Mouse (Mus musculus) G1E (cell line): Measurements from ENCODE around the gene Olfr1012.

Experiments used
- CTCF ChIP-seq: IDR thresholded peaks from 2 replicates; pipeline ENCODE4 v1.5.1; 2012; ENCODE audit warnings: low read depth, low read length, inconsistent platforms, mixed read lengths
- GATA1 ChIP-seq: IDR thresholded peaks from 2 replicates; pipeline ENCODE4 v1.6.1; 2012; ENCODE audit warnings: borderline replicate concordance, low read length, inconsistent platforms, mixed read lengths
- TAL1 ChIP-seq: conservative IDR thresholded peaks from 2 replicates; pipeline ENCODE4 v1.6.1; 2012; ENCODE audit warnings: low read depth, low read length, inconsistent platforms, mixed read lengths

DNA sequence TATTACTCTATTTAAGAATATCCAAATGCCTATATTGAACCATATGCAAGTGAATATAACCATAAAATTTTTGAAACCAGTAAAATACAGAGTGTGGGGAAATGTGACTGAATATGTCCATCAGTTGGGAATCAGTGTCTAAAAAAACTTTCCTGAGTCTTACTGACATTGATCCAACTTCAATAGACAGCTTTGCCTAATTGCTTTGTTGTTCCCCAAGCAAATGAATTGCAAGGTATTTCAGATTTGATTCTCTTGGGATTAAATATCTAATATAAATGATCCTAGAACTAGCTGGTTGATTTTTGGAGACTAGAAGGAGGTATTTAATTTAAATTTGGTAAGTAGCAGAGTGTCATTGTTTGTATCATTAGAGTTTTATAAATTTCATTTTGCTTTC, 9.8 kb upstream of the Olfr1012 start, which contains the start of gene Olfr1014:
- no peak for TF ChIP-seq CTCF
- no peak for TF ChIP-seq GATA1
- TF ChIP-seq TAL1: no peak
